Mouse (Mus musculus): Measurements from ENCODE around the gene Olfr212. TPM values are rescaled to one million over a fixed set of nuclear protein-coding genes. Genes with fewer than 3 reads are reported as not detected.
A peak's percentile ranks its signal among the peaks of the same experiment; 100 is the strongest.
"Not testable (repeated sequence)": the region's sequence is repeated elsewhere in the genome, so short reads cannot be mapped to it uniquely, and the experiment has no call there.

The Olfr212 gene
- 0.07 TPM in 1 of 2 replicates, not detected in the other for polyA plus RNA-seq (2015; fragmentation: Nextera tagmentation; extraction: Ambion mirVana)

DNA sequence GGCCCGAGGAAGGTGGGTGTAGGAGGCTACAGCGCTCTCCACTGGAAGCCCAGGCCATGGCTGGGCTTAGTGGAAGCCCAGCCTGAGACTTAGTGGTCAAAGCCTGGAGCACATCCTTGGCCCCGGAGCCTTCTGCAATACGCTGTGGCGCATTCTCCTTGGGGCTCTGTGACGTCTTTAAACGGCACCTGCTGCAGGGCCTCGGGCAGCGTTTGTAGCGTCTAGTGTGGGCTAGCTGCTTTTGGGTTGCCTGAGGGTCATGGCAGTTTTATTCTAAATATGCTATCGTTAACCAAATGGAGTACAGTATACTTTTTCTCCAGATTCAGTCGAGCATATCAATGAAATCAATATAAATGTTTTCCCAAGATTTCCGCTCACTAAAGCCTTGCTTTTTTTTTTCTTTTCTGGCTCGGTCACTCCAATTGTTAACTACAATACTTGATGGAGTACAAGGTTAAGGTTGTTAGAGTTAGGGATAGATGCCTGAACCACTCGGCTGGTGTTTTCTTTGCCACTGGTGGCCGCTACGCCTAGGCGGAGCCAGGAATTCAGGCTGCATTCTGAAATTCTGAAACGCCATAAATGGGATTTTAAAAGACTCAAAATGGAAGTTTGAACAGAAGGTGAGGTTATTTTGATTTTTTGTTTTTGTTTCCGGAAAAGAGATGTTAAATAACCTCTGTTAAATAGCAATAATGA, at the start of gene Olfr212:
Gene Olfr212, plus strand, starts transcription at position 215 of the 702 bp plus-strand sequence.
- not testable (repeated sequence) for DNase-seq (ENCODE audit: low spot score)
- 89% methylated on average over 19 of the region's 20 CpGs for WGBS

DNA sequence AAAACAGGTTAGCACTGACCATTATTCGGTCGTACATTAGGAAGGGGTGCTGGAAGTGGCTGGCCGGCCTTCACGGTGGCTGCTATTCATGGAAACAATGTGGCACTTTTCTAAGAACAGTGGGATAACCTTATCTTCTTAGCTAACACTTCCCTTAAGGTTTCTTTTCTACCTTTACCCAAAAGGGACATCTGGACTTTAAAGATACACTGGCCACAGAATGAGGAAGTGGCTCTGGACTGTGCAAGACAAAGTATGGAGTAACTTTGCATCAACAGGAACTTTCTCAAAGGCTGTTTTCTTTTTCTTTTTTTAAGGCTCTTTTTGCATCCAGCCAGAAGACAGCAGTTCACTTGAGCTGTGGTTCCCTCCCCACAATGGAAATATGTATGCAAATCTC, 47.6 kb upstream of the Olfr212 start:
- peak; percentile 13 for DNase-seq (ENCODE audit: low spot score)
- no peaks in the 10 kb centered on the region for H3K9me3 ChIP-seq (ENCODE audit: low read length)
- H3K27ac ChIP-seq (ENCODE audit: low read length): no peak overlapping the region
- ATAC-seq: no peak
- no peak for TF ChIP-seq EP300 (IDR thresholded peaks at IDR 0.05)
- no peak for TF ChIP-seq CTCF (IDR thresholded peaks at IDR 0.05)
- H3K9ac ChIP-seq (replicated peaks; ENCODE audit: low read depth): no peak overlapping the region
- 64% methylated on average over 4 of the region's 4 CpGs for WGBS
- no peak overlapping the region for H3K4me2 ChIP-seq (replicated peaks; ENCODE audit: low read depth, low read length)
- H3K4me3 ChIP-seq (ENCODE audit: low read depth, low read length): no peak overlapping the region
- H3K4me1 ChIP-seq (ENCODE audit: insufficient read depth, low read depth, low read length): 0 out of 2 replicates have a peak, but pooled peaks cover 4% of the 10 kb centered on the region
- H3K36me3 ChIP-seq (ENCODE audit: insufficient read depth, low read length): no peaks in the 10 kb centered on the region
- H3K27me3 ChIP-seq (replicated peaks; ENCODE audit: insufficient read depth, low read length): peaks cover 17% of the 10 kb centered on the region; the same call in 1 of the 2 replicates

More for the DNA sequence above, at the start of gene Olfr212:
- H3K27me3 ChIP-seq (replicated peaks; ENCODE audit: insufficient read depth, low read length); H3K9ac ChIP-seq (replicated peaks; ENCODE audit: low read depth); ATAC-seq; H3K4me2 ChIP-seq (replicated peaks; ENCODE audit: low read depth, low read length); H3K9me3 ChIP-seq (ENCODE audit: low read length); H3K36me3 ChIP-seq (ENCODE audit: insufficient read depth, low read length); H3K27ac ChIP-seq (ENCODE audit: low read length); H3K4me1 ChIP-seq (ENCODE audit: insufficient read depth, low read depth, low read length); H3K4me3 ChIP-seq (ENCODE audit: low read depth, low read length): not testable (repeated sequence)

DNA sequence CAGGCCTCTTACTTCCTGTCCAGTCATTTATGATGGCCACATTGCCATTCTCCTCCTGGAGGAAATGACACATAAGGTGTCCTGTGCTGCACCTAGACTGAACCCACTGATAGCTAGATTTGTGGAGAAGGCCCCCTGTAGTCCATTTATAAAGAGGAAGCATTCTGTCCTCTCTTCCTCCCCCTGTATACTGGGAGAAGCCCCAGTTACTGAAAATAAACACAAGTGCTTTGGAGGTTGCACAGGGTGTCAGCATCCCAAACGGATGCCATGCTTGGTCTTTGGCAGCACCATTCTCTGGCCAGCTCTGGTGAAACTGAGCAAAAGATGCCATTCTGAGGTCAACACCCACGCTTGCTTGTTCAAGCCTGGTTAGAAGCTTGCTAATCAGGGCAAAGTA, 47.1 kb upstream of the Olfr212 start:
- peaks cover 17% of the 10 kb centered on the region; the same call in 1 of the 2 replicates for H3K27me3 ChIP-seq (replicated peaks; ENCODE audit: insufficient read depth, low read length)
- H3K9me3 ChIP-seq (ENCODE audit: low read length): no peaks in the 10 kb centered on the region
- no peak for TF ChIP-seq EP300 (IDR thresholded peaks at IDR 0.05)
- no peak for TF ChIP-seq CTCF (IDR thresholded peaks at IDR 0.05)
- H3K4me2 ChIP-seq (replicated peaks; ENCODE audit: low read depth, low read length): no peak overlapping the region
- WGBS: 57% methylated on average over 2 of the region's 2 CpGs
- DNase-seq (ENCODE audit: low spot score) (no peak), ATAC-seq (no peak)
- no peak overlapping the region for H3K27ac ChIP-seq (ENCODE audit: low read length)
- no peak overlapping the region for H3K9ac ChIP-seq (replicated peaks; ENCODE audit: low read depth)
- H3K4me1 ChIP-seq (ENCODE audit: insufficient read depth, low read depth, low read length): 0 out of 2 replicates have a peak, but pooled peaks cover 4% of the 10 kb centered on the region
- no peak overlapping the region for H3K4me3 ChIP-seq (ENCODE audit: low read depth, low read length)
- H3K36me3 ChIP-seq (ENCODE audit: insufficient read depth, low read length): no peaks in the 10 kb centered on the region

DNA sequence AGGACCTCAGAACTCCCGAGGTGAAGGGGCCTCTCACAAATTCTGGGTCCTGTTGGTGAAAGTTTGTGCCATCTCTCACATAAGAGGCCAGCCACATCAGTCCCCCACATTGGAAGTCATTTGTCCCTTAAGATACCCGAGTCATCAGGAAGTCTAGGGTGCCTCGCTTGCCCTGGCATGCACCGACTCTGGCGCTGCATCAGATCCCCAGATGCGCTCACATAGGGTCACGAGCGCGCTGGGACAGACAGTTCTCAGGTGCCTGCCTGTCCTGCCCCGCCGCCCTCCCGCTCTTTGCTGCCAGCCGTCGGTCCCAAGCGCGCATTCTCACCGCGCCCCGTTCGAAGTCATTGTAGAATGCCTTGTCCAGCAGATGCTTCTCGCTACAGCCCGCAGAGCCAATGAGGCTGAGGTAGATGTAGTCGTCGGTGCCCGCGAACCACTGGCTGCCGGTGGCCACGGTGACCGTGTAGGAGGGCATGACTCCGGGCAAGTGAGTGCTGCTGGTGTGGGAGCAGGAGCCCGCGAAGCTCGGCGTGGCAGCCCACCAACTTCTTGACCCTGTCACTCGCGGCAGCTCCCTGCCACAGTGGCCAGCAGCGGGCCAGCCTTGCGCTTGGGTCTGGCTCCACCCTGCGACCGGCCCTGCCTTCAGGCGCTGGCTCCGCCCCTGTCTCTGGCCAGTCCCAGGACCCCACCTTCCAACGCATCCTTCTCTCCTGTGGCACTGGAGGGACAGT, 45.6 kb upstream of the Olfr212 start, which contains the start of gene Alox5:
Gene Alox5, minus strand, starts transcription at position 635 of the 740 bp plus-strand sequence.
- WGBS: 3% methylated on average over 40 of the region's 43 CpGs
- no peaks in the 10 kb centered on the region for H3K9me3 ChIP-seq (ENCODE audit: low read length)
- ATAC-seq: peak; percentile 41; the same call in 1 of the 2 replicates
- no peak for TF ChIP-seq EP300 (IDR thresholded peaks at IDR 0.05)
- TF ChIP-seq CTCF (IDR thresholded peaks at IDR 0.05): 0 out of 2 replicates have a peak, but pooled peaks have one; percentile 10
- H3K4me1 ChIP-seq (ENCODE audit: insufficient read depth, low read depth, low read length): 0 out of 2 replicates have a peak, but pooled peaks cover 4% of the 10 kb centered on the region
- peaks cover 17% of the 10 kb centered on the region; the same call in 1 of the 2 replicates for H3K27me3 ChIP-seq (replicated peaks; ENCODE audit: insufficient read depth, low read length)
- peak within 1 kb of the TSS; percentile 21; the same call in 1 of the 2 replicates for H3K4me3 ChIP-seq (ENCODE audit: low read depth, low read length)
- peak; percentile 22 for DNase-seq (ENCODE audit: low spot score)
- H3K9ac ChIP-seq (replicated peaks; ENCODE audit: low read depth): no peak within 1 kb of the TSS
- H3K4me2 ChIP-seq (replicated peaks; ENCODE audit: low read depth, low read length): peak within 1 kb of the TSS; percentile 43
- H3K27ac ChIP-seq (ENCODE audit: low read length): no peak within 1 kb of the TSS
- H3K36me3 ChIP-seq (ENCODE audit: insufficient read depth, low read length): no peaks in the 10 kb centered on the region

DNA sequence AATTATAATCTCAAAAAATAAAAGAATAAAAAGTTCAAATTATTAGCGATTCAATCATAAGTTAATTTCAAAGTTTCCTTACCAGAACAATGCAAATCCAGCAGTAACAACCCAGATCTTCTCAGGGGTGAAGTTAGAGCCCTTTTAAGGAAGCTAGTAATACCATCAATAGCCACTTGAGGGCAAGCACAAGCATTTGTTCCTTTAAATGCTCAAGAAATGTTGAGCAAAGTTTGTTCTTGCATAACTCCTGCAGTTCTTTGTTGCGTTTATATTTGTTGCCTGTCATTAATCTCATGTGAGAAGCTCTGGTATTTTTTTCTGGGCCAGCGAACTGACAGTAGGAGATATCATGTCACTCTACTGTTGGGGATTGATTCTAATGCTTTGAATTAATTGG, 38.2 kb upstream of the Olfr212 start:
- Histone ChIP-seq H3K27me3 (replicated peaks; ENCODE audit: insufficient read depth, low read length) (no peaks in the 10 kb centered on the region), H3K36me3 (ENCODE audit: insufficient read depth, low read length) (no peaks in the 10 kb centered on the region), H3K9ac (replicated peaks; ENCODE audit: low read depth) (no peak overlapping the region), H3K27ac (ENCODE audit: low read length) (no peak overlapping the region), H3K4me1 (ENCODE audit: insufficient read depth, low read depth, low read length) (no peaks in the 10 kb centered on the region), H3K9me3 (ENCODE audit: low read length) (no peaks in the 10 kb centered on the region), H3K4me2 (replicated peaks; ENCODE audit: low read depth, low read length) (no peak overlapping the region), H3K4me3 (ENCODE audit: low read depth, low read length) (no peak overlapping the region)
- ATAC-seq: no peak
- DNase-seq (ENCODE audit: low spot score): peak; percentile 84
- TF ChIP-seq CTCF (IDR thresholded peaks at IDR 0.05) (peak; percentile 66), EP300 (IDR thresholded peaks at IDR 0.05) (no peak)
- WGBS: 18% methylated on average over 3 of the region's 3 CpGs

DNA sequence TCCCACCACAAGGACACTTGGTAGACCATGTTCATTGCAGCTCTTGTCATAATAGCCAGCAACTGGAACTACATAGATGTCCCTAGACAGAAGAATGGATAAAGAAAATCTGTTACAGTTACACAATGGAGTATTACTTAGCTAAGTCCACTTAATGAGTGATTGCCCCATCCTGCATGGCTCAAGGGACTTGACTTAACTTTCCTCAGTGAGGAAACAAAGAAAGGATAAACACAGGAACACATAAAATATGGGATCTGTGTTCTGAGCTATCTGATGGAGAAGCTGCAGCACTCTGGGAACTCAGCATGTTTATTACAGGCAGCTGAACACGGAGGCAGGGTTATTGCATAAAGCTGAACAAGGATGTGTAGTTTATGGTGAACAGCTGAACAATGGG, 21.2 kb upstream of the Olfr212 start:
- H3K9me3 ChIP-seq (ENCODE audit: low read length): no peaks in the 10 kb centered on the region
- TF ChIP-seq CTCF (IDR thresholded peaks at IDR 0.05): no peak
- TF ChIP-seq EP300 (IDR thresholded peaks at IDR 0.05): no peak
- H3K4me3 ChIP-seq (ENCODE audit: low read depth, low read length): no peak overlapping the region
- WGBS: 59% methylated on average over 1 of the region's 1 CpGs
- H3K4me2 ChIP-seq (replicated peaks; ENCODE audit: low read depth, low read length): no peak overlapping the region
- no peaks in the 10 kb centered on the region for H3K36me3 ChIP-seq (ENCODE audit: insufficient read depth, low read length)
- no peaks in the 10 kb centered on the region for H3K27me3 ChIP-seq (replicated peaks; ENCODE audit: insufficient read depth, low read length)
- H3K27ac ChIP-seq (ENCODE audit: low read length): no peak overlapping the region
- ATAC-seq (no peak), DNase-seq (ENCODE audit: low spot score) (no peak)
- no peaks in the 10 kb centered on the region for H3K4me1 ChIP-seq (ENCODE audit: insufficient read depth, low read depth, low read length)
- no peak overlapping the region for H3K9ac ChIP-seq (replicated peaks; ENCODE audit: low read depth)
